9 mouse cellular contexts compared by ENCODE assay signal in genomic region chr15:95525997-95526396, GRCm38 (mm10). TPM values are rescaled to one million over a fixed set of nuclear protein-coding genes. Genes with fewer than 3 reads are reported as not detected.
DNase-seq lines count a peak whose midpoint lies in the region; ATAC-seq and TF ChIP-seq lines count a peak whose summit lies in the region.
"Had no signal": no experiment of that assay in that cellular context is flagged by ENCODE, and none has a peak within 500 bp of the region (broad histone marks: within the 10 kb centered on the region; RNA-seq: fewer than 3 reads in every experiment).

No protein-coding gene starts in this region.

- no peak overlapping the region for H3K27ac ChIP-seq in liver, postnatal 0 days (ENCODE audit: low read depth)
- H3K27ac ChIP-seq in stomach, postnatal 0 days (replicated peaks): no peak overlapping the region

- no peaks in the 10 kb centered on the region for H3K36me3 ChIP-seq in liver, postnatal 0 days (replicated peaks; ENCODE audit: insufficient read depth, low read length)
- no peaks in the 10 kb centered on the region for H3K36me3 ChIP-seq in stomach, postnatal 0 days (ENCODE audit: control insufficient read depth, insufficient read depth, low read length)
- H3K36me3 ChIP-seq: G1E had no signal

- no peak overlapping the region for H3K4me3 ChIP-seq in liver, postnatal 0 days (ENCODE audit: low read depth, low read length)
- H3K4me3 ChIP-seq in stomach, postnatal 0 days (ENCODE audit: low read depth, low read length): no peak overlapping the region

- WGBS in liver, postnatal 0 days (ENCODE audit: insufficient replicate concordance): 11% methylated on average over 5 of the region's 5 CpGs
- 11% methylated on average over 5 of the region's 5 CpGs for WGBS in stomach, postnatal 0 days

- H3K27me3 ChIP-seq in liver, postnatal 0 days (ENCODE audit: insufficient read depth, low read length): peaks cover 27% of the 10 kb centered on the region
- H3K27me3 ChIP-seq in stomach, postnatal 0 days (ENCODE audit: control insufficient read depth, insufficient read depth, low read length): peaks cover 10% of the 10 kb centered on the region; the same call in 1 of the 2 replicates

- peak; percentile 32 for TF ChIP-seq CTCF in liver, postnatal 0 days (IDR thresholded peaks at IDR 0.05; ENCODE audit: low read depth)
- peak; percentile 70 for TF ChIP-seq CTCF in stomach, postnatal 0 days (IDR thresholded peaks at IDR 0.05; ENCODE audit: low read depth)

- no peak for TF ChIP-seq EP300 in liver, postnatal 0 days (IDR thresholded peaks at IDR 0.05; ENCODE audit: low read depth)
- no peak for TF ChIP-seq EP300 in stomach, postnatal 0 days (optimal IDR thresholded peaks at IDR 0.05)

- no peaks in the 10 kb centered on the region for H3K4me1 ChIP-seq in liver, postnatal 0 days (ENCODE audit: insufficient read depth)
- no peaks in the 10 kb centered on the region for H3K4me1 ChIP-seq in stomach, postnatal 0 days (replicated peaks; ENCODE audit: control insufficient read depth, insufficient read depth)

- no peaks in the 10 kb centered on the region for H3K9me3 ChIP-seq in liver, postnatal 0 days (ENCODE audit: low read length)
- H3K9me3 ChIP-seq in stomach, postnatal 0 days (ENCODE audit: control insufficient read depth, low read length): no peaks in the 10 kb centered on the region

- no peak for ATAC-seq in liver, postnatal 0 days
- ATAC-seq in stomach, postnatal 0 days (ENCODE audit: low FRiP score, low TSS enrichment): no peak
- no peak for ATAC-seq in megakaryocyte, adult 5-6 weeks (ENCODE audit: poor library complexity, severe bottlenecking)

- DNase-seq in kidney, postnatal 10 days: peak; percentile 57
- DNase-seq in kidney, adult 11 months: no peak
- peak; percentile 79 to 81 for DNase-seq in cerebellum, postnatal 14 days
- peak; percentile 49 to 68 for DNase-seq in frontal cortex, postnatal 14 days (ENCODE audit: low spot score in 2 of 2)
- DNase-seq in liver, postnatal 0 days: no peak
- peak; percentile 23 for DNase-seq in stomach, postnatal 0 days (ENCODE audit: low spot score)
- DNase-seq in spleen, postnatal 4 days (ENCODE audit: low spot score in 2 of 2): no peak

- no peak overlapping the region for H3K4me2 ChIP-seq in liver, postnatal 0 days (ENCODE audit: low read depth, low read length)
- no peak overlapping the region for H3K4me2 ChIP-seq in stomach, postnatal 0 days (replicated peaks; ENCODE audit: low read depth)

- no peak overlapping the region for H3K9ac ChIP-seq in liver, postnatal 0 days (replicated peaks)
- H3K9ac ChIP-seq in stomach, postnatal 0 days (ENCODE audit: low read length): no peak overlapping the region

RNA-seq across cellular contexts. Expression of gene Nell2, which starts 2.4 kb away (rescaled TPM):
- polyA plus RNA-seq in liver, postnatal 0 days (2015; fragmentation: Nextera tagmentation; extraction: Ambion mirVana): 0.07 and 0.18 TPM in 2 replicates
- polyA plus RNA-seq in stomach, postnatal 0 days (2015; fragmentation: Nextera tagmentation; extraction: Ambion mirVana): 5.3 and 5.8 TPM in 2 replicates
- not detected in 2 replicates for total RNA-seq in megakaryocyte, adult 5-6 weeks (2015)
- not detected in 2 replicates for total RNA-seq in megakaryocyte, adult 5-6 weeks (2017)
- polyA plus RNA-seq: G1E had no signal

Comparison
In these comparisons a context has a peak if more than half of its experiments do, and no peak if none do; other contexts are left out.
1. DNase-seq: peak in kidney, postnatal 10 days (single experiment), cerebellum, postnatal 14 days (2 of 2), frontal cortex, postnatal 14 days (2 of 2) and stomach, postnatal 0 days (single experiment); none in kidney, adult 11 months (single experiment), liver, postnatal 0 days (single experiment) and spleen, postnatal 4 days (0 of 2).